Mouse (Mus musculus) kidney, embryonic 15.5 days (tissue): Measurements from ENCODE around the gene Insyn1. TPM values are rescaled to one million over a fixed set of nuclear protein-coding genes. Genes with fewer than 3 reads are reported as not detected.
A peak's percentile ranks its signal among the peaks of the same experiment; 100 is the strongest.

Experiments
- ATAC-seq: fragments of 200-750 bp; cut with Nextera tagmentation; replicated peaks from 2 replicates; pipeline ENCODE4 v1.8.0; 2017; ENCODE audit warnings: moderate TSS enrichment; ENCODE audit not compliant: low FRiP score
- H3K27ac ChIP-seq: fragments of 300-500 bp; sonication (generic); 2 replicates; pipeline ENCODE4 v1.5.1; 2015; ENCODE audit warnings: mild to moderate bottlenecking, inconsistent platforms
- H3K27me3 ChIP-seq: fragments of 300-500 bp; sonication (generic); 2 replicates; pipeline ENCODE4 v1.6.1; 2015; ENCODE audit warnings: inconsistent platforms
- H3K36me3 ChIP-seq: fragments of 300-500 bp; sonication (generic); 2 replicates; pipeline ENCODE4 v1.6.1; 2015; ENCODE audit warnings: inconsistent platforms
- H3K4me1 ChIP-seq: fragments of 300-500 bp; sonication (generic); 2 replicates; pipeline ENCODE4 v1.6.1; 2015; ENCODE audit warnings: inconsistent platforms
- H3K4me2 ChIP-seq: fragments of 300-500 bp; sonication (generic); 2 replicates; pipeline ENCODE4 v1.6.1; 2015; ENCODE audit warnings: moderate library complexity, mild to moderate bottlenecking, inconsistent platforms
- H3K4me3 ChIP-seq: fragments of 300-500 bp; sonication (generic); replicated peaks from 2 replicates; pipeline ENCODE4 v1.5.1; 2015; ENCODE audit warnings: mild to moderate bottlenecking, inconsistent platforms
- H3K9ac ChIP-seq: fragments of 300-500 bp; sonication (generic); 2 replicates; pipeline ENCODE4 v1.6.1; 2015; ENCODE audit warnings: mild to moderate bottlenecking, inconsistent platforms
- H3K9me3 ChIP-seq: fragments of 300-500 bp; sonication (generic); replicated peaks from 2 replicates; pipeline ENCODE4 v1.6.1; 2016; ENCODE audit warnings: inconsistent platforms
- WGBS: fragments of 180-500 bp; shearing (Covaris S2); methylation state at CpG from one replicate; pipeline ENCODE4 v1.1.7; 2015; ENCODE audit warnings: mixed read lengths; 5-methylcytosine and 5-hydroxymethylcytosine counted together
- polyA plus RNA-seq: library from polyadenylated mRNA; unstranded; fragments of >200 nt; fragmentation: Nextera tagmentation; extraction: Ambion mirVana; gene quantifications from 2 replicates; pipeline ENCODE4 v1.2.1, GENCODE M21; 2015

Insyn1 gene
- polyA plus RNA-seq, 1 experiment from 2014 or later: 2.3 TPM

DNA sequence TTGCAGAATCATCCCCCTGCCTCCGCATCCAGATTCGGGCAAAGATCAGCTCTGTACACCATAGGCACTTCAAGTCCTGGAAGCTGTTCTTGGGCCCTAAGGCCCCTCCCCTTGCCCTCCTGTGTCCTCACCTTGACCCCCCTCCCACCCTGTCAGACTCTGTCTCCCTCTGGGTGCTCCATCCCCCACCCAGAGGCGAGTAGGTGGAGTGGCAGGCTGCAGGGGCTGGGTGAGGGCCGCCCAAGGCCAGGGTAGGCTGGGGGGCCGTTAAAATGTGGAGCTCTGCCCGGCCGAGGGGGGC, 1.4 kb downstream of the Insyn1 start:
- Histone ChIP-seq H3K36me3 (no peaks in the 10 kb centered on the region), H3K4me3 (peak overlapping the region; percentile 70), H3K4me1 (peaks cover 35% of the 10 kb centered on the region), H3K4me2 (peak overlapping the region; percentile 99), H3K27me3 (peaks cover 37% of the 10 kb centered on the region), H3K27ac (no peak overlapping the region), H3K9me3 (no peaks in the 10 kb centered on the region), H3K9ac (0 out of 2 replicates have a peak overlapping the region, but pooled peaks have one; percentile 71)
- 15% methylated on average over 7 of the region's 7 CpGs for WGBS
- ATAC-seq: no peak

DNA sequence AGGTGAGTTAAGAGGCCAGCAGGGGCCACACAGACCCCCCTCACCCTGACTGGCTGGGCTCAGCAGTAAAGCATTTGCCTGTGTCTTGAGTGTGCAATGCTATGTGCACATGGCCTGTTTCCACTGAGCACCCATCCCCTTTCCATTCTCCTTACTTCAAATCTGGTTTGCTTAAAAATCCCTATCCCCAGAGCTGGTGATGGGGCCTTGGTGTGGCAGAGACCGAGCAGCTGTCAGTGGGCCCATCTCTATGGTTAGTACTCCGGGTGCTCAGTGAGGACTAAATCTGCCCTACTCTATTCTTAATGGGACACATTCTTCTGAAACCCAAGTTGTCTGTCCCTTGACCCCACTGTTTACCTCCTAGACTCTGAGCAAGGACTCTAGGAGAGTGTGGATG, 2.0 kb downstream of the Insyn1 start:
- WGBS: 45% methylated on average over 2 of the region's 2 CpGs
- no peaks in the 10 kb centered on the region for H3K36me3 ChIP-seq
- H3K9me3 ChIP-seq: no peaks in the 10 kb centered on the region
- no peak for ATAC-seq
- peak overlapping the region; percentile 99; the same call in 1 of the 2 replicates for H3K4me2 ChIP-seq
- peaks cover 35% of the 10 kb centered on the region for H3K4me1 ChIP-seq
- no peak overlapping the region for H3K27ac ChIP-seq
- H3K27me3 ChIP-seq: peaks cover 33% of the 10 kb centered on the region
- no peak overlapping the region for H3K9ac ChIP-seq
- H3K4me3 ChIP-seq: no peak overlapping the region

DNA sequence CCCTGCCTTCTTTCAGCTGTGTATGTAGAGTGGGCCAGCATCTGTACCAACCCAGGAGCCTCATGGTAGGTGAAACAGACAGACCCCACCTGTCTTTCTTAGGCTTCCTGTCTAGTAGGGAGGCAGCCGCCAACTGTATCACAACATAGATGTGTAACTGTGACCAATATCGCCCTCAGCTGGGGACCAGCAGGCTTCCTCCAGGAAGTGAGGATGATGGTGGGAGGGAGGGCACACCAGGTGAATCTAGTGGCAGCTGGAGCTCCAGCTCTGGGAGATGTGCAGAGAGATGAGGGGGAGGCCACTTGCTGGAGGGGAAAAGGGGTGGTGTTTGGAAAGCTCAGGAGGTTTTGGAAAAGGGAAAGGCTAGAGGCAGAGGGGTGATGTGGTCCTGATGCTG, 6.6 kb downstream of the Insyn1 start:
- Histone ChIP-seq H3K9ac (no peak overlapping the region), H3K27me3 (peaks cover 10% of the 10 kb centered on the region), H3K4me2 (no peak overlapping the region), H3K27ac (no peak overlapping the region), H3K9me3 (no peaks in the 10 kb centered on the region), H3K4me3 (no peak overlapping the region), H3K36me3 (no peaks in the 10 kb centered on the region), H3K4me1 (peaks cover 25% of the 10 kb centered on the region)
- 67% methylated on average over 2 of the region's 2 CpGs for WGBS
- no peak for ATAC-seq

DNA sequence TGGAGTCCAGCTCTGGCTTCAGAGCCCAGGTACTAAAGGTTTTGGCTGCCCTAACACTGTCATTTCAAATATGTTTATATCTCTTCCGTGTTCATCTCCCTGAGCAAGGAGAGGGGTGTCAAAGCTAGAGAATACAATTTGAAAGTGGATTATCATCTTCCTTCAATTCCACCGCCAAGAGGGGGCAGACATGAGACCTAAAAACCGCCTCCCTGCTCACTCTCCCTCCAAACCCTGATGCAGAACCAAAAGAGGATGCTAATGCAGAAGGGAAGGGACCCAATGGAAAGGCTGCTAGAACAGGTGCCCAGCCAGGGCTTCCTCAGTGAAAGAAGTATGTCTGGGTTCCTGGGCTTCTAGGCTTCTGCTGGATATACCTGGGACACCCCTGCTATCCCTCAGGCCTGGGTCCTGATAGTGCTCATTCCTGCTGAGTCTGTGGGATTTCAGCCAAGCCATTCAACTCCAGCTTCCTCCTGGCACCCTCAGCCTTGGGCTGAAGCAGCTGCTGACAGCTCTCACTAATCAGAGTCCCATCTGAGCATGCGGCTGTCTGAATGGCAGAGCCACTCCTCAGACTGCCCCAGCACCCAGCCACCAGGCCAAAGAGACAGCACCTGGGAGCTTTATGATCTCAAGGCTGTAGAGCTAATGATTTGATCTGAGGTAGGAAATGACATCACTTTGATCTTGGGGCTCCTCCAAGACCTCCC, 8.2 kb downstream of the Insyn1 start:
- Histone ChIP-seq H3K4me3 (no peak overlapping the region), H3K4me2 (no peak overlapping the region), H3K9ac (no peak overlapping the region), H3K9me3 (no peaks in the 10 kb centered on the region), H3K27ac (no peak overlapping the region), H3K27me3 (no peaks in the 10 kb centered on the region), H3K4me1 (peaks cover 20% of the 10 kb centered on the region), H3K36me3 (no peaks in the 10 kb centered on the region)
- ATAC-seq: no peak
- 40% methylated on average over 4 of the region's 4 CpGs for WGBS

DNA sequence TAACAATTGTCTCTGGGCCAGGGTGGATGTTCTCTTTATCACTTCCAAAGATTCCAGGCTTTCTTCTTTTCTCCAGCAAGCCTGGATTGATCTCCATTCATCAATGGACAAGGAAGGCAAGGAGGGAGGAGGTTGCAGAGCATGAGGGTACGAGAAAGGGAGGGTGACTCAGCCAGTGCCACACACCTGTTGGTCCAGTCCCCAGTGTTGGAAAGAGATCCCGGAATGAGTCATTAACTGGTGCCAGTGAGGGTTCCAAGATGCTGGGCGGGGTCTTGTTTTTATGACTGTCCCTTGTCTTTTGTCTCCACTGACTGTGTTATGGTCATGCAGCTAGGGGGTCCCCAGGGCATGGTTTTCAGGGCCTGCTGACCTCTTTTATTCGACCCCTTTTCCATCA, 9.5 kb downstream of the Insyn1 start:
- peaks cover 20% of the 10 kb centered on the region for H3K4me1 ChIP-seq
- no peak for ATAC-seq
- H3K27me3 ChIP-seq: no peaks in the 10 kb centered on the region
- no peak overlapping the region for H3K27ac ChIP-seq
- WGBS: 35% methylated on average over 4 of the region's 4 CpGs
- H3K9ac ChIP-seq: no peak overlapping the region
- H3K4me3 ChIP-seq: no peak overlapping the region
- no peaks in the 10 kb centered on the region for H3K9me3 ChIP-seq
- H3K4me2 ChIP-seq: no peak overlapping the region
- H3K36me3 ChIP-seq: no peaks in the 10 kb centered on the region

DNA sequence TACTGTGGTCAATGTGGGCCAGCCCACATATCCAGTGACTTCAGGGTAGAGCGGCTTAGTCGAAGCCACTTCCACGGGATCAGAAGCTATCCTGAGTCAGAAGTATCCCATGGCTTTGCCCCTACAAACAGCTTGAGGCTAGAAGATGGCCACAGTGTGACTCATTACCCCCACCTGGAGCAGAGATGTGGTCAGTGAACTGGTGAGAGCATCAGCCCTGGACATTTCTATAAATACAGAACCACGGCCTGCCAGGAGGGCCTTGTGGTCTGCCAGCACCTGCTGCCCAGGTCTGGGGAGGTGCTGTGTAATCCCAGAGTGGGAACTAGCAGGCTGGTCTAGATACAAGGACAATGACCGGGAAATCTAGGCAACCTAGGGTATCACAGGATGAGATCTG, 12.5 kb downstream of the Insyn1 start:
- ATAC-seq: no peak
- H3K4me1 ChIP-seq: peaks cover 16% of the 10 kb centered on the region
- H3K27ac ChIP-seq: no peak overlapping the region
- no peak overlapping the region for H3K4me3 ChIP-seq
- H3K9ac ChIP-seq: no peak overlapping the region
- H3K9me3 ChIP-seq: no peaks in the 10 kb centered on the region
- no peaks in the 10 kb centered on the region for H3K36me3 ChIP-seq
- WGBS: 85% methylated on average over 5 of the region's 5 CpGs
- no peaks in the 10 kb centered on the region for H3K27me3 ChIP-seq
- no peak overlapping the region for H3K4me2 ChIP-seq

DNA sequence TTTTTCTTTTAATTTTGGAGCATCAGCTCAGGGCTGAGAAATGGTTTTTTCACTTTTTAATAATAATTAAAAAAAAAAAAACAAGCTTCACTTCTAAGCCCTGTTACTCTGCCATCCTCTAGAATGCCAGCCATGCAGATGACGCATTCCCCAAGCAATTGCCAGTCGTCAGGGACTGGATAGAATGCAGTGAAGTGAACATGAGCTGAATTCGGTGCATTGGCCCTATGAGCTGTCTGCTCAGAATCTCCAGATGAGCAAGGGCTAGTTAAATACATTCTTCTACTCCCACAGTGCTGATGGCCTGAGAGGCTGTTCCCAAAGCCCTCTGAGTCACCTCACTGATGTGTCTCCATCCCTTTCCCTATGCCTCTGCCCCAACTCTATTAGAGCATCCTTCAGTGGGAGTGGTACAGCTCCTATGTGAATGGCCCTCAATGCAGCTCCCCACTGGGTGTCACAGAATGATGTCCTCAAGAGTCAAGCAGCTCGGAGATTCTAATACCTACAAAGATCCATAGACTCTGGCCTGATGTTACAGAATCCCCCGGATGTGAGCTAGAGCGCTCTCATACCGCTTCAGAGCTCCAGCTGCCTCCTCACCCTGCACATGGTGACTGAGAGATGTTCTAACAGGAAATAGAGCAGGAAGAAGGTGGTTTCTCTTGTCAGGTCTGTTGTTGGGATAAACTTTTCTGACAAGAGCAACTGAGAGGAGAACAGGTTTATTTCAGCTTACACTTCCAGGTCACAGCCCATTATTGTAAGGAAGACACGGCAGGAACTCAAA, 19.0 kb downstream of the Insyn1 start:
- WGBS: 76% methylated on average over 8 of the region's 8 CpGs
- Histone ChIP-seq H3K4me1 (no peaks in the 10 kb centered on the region), H3K9ac (no peak overlapping the region), H3K4me2 (no peak overlapping the region), H3K4me3 (no peak overlapping the region), H3K36me3 (no peaks in the 10 kb centered on the region), H3K27ac (no peak overlapping the region), H3K9me3 (no peaks in the 10 kb centered on the region), H3K27me3 (no peaks in the 10 kb centered on the region)
- no peak for ATAC-seq

DNA sequence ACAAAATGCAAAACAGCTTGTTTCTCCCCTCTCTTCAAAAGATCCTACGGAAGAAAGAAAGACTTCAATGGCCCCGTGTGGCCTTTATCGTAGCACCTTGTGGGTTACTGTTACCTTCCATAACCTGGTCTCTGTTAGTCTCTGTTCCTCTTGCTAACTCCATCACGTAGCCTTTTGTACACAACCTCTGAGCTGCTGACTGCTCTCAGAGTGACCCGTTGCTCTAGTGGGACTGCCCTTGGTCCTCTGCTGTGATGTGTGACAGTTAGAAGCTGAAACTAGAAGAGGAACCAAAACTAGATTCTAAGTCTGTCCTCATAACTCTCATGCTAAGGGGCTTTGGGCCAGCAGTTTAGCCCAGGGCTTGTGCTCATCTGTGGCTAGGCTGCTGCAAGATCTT, 22.0 kb downstream of the Insyn1 start:
- Histone ChIP-seq H3K27ac (no peak overlapping the region), H3K9me3 (no peaks in the 10 kb centered on the region), H3K4me3 (no peak overlapping the region), H3K27me3 (no peaks in the 10 kb centered on the region), H3K4me2 (no peak overlapping the region), H3K9ac (no peak overlapping the region), H3K36me3 (no peaks in the 10 kb centered on the region), H3K4me1 (no peaks in the 10 kb centered on the region)
- 90% methylated on average over 5 of the region's 5 CpGs for WGBS
- no peak for ATAC-seq

DNA sequence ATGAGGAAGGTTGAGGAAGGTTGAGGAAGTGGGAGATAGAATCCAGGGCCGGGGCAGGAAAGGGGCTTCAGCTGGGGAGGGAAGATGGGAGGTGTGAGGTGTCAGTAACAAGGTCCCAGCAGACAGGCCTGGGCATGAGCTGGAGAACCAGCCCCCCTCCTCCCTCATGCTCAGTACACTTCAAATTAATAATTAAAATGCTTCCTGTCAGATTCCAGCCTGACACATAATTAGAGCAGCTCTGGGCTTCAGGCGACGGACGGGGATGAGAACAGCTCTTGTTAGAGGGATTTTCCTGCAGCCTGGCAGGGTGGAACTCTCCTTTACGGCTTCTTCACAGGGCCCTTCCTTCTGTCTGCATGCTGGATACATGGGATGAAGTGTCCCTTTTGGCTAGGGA, 25.3 kb downstream of the Insyn1 start:
- Histone ChIP-seq H3K9me3 (no peaks in the 10 kb centered on the region), H3K9ac (no peak overlapping the region), H3K27ac (no peak overlapping the region), H3K4me1 (peaks cover 6% of the 10 kb centered on the region; the same call in 1 of the 2 replicates), H3K36me3 (no peaks in the 10 kb centered on the region), H3K4me2 (no peak overlapping the region), H3K4me3 (no peak overlapping the region), H3K27me3 (no peaks in the 10 kb centered on the region)
- WGBS: 53% methylated on average over 5 of the region's 5 CpGs
- no peak for ATAC-seq

DNA sequence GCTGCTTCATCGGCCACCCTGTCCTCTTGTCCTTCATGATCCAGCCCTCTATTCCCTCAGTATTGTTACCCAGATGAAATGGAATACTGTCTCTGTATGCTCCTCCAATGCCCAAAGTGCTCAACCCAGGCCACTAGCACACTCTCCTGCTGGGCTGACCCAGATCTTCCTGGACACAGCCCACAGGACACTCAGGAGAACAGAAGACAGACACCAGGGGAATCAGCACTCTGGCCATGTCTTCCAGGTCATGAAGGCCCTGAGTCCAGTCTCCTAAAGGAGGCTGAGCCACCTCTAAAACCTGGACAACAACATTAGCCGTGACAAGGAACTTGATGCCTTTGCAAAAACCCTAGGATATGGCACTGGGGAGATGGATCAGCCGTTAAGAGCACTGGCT, 28.1 kb downstream of the Insyn1 start:
- Histone ChIP-seq H3K4me2 (no peak overlapping the region), H3K27me3 (no peaks in the 10 kb centered on the region), H3K9me3 (no peaks in the 10 kb centered on the region), H3K4me3 (no peak overlapping the region), H3K4me1 (peaks cover 11% of the 10 kb centered on the region; the same call in 1 of the 2 replicates), H3K36me3 (no peaks in the 10 kb centered on the region), H3K27ac (no peak overlapping the region), H3K9ac (no peak overlapping the region)
- 90% methylated on average over 3 of the region's 3 CpGs for WGBS
- no peak for ATAC-seq

DNA sequence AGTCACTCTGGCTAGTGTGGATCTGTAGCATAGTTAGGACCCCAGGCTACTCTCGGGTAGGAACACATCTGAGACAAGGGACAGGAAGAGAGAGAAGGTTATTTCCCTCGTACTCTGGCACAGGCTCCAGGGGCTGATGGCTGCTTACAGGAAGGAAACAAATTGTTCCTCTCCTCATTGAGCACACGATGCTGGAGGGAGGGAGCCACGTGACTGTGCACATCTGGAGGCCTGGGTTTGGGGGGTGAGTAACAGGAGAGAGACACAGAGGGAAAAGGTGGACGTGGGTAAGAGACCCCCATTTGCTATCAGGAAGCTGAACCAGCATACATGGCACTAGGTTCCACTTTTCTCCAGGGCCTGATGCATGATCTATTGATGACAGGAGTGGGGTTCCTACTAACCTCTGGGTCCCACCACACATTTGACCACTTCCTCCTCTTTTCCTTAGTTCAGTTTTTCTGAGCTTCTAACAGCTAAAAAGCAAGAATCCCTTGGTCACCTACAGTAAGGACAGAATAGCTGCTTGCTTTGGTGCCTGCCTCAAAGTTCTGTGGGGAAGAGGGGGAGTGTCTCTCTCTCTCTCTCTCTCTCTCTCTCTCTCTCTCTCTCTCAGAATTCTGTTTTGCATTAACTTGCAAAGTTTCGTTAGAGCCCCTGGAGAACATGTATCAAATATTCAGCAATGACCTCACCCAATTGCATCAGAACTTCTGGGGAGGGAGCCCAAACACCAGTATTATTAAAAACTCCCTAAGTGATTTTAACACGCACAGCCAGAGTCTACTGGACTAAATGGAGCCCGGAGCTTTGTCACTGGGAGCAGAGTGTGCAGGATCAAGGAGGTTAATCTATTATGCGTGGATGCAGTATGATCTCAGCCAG, 29.7 kb downstream of the Insyn1 start:
- H3K9ac ChIP-seq: no peak overlapping the region
- H3K27ac ChIP-seq: no peak overlapping the region
- no peak overlapping the region for H3K4me2 ChIP-seq
- no peaks in the 10 kb centered on the region for H3K9me3 ChIP-seq
- H3K36me3 ChIP-seq: no peaks in the 10 kb centered on the region
- H3K4me1 ChIP-seq: peaks cover 11% of the 10 kb centered on the region; the same call in 1 of the 2 replicates
- ATAC-seq: no peak
- no peaks in the 10 kb centered on the region for H3K27me3 ChIP-seq
- no peak overlapping the region for H3K4me3 ChIP-seq
- WGBS: 36% methylated on average over 9 of the region's 9 CpGs

DNA sequence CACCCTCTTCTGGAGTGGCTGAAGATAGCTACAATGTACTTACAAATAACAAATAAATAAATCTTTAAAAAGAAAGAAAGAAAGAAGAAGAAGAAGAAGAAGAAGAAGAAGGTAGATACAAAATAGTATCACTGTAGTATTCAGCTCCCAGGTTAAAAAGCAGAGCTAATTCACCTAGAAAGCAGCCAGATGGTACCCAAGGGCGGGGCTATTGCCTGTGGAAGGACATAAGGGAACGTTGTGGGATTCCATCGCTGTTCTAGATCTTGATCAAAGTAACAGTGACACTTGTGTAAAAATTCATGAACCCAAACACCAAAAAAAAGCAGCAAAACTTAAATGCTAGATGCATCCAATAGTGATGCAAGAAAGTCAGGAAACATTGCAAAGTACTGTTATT, 31.6 kb downstream of the Insyn1 start:
- Histone ChIP-seq H3K4me1 (peaks cover 11% of the 10 kb centered on the region; the same call in 1 of the 2 replicates), H3K4me3 (no peak overlapping the region), H3K27ac (no peak overlapping the region), H3K4me2 (no peak overlapping the region), H3K9me3 (no peaks in the 10 kb centered on the region), H3K36me3 (peaks cover 5% of the 10 kb centered on the region; the same call in 1 of the 2 replicates), H3K9ac (no peak overlapping the region), H3K27me3 (no peaks in the 10 kb centered on the region)
- 74% methylated on average over 3 of the region's 3 CpGs for WGBS
- no peak for ATAC-seq
